Mouse (Mus musculus) limb, embryonic 13.5 days (tissue): Measurements from ENCODE around the gene Etnk1. TPM values are rescaled to one million over a fixed set of nuclear protein-coding genes. Genes with fewer than 3 reads are reported as not detected.

Experiments used
- ATAC-seq: fragments of 200-750 bp; cut with Nextera tagmentation; 2 replicates; pipeline ENCODE4 v1.8.0; 2017; ENCODE audit warnings: low read depth, moderate number of reproducible peaks, moderate TSS enrichment; ENCODE audit not compliant: low FRiP score
- H3K27ac ChIP-seq: fragments of 300-500 bp; sonication (generic); 2 replicates; pipeline ENCODE4 v1.5.1; 2015; ENCODE audit warnings: inconsistent platforms, mild to moderate bottlenecking, moderate library complexity
- H3K27me3 ChIP-seq: fragments of 300-500 bp; sonication (generic); 2 replicates; pipeline ENCODE4 v1.6.1; 2015; ENCODE audit warnings: mild to moderate bottlenecking, inconsistent platforms
- H3K36me3 ChIP-seq: fragments of 300-500 bp; sonication (generic); 2 replicates; pipeline ENCODE4 v1.6.1; 2015; ENCODE audit warnings: inconsistent platforms, mild to moderate bottlenecking, moderate library complexity
- H3K4me1 ChIP-seq: fragments of 300-500 bp; sonication (generic); 2 replicates; pipeline ENCODE4 v1.6.1; 2015; ENCODE audit warnings: inconsistent platforms
- H3K4me2 ChIP-seq: fragments of 300-500 bp; sonication (generic); replicated peaks from 2 replicates; pipeline ENCODE4 v1.6.1; 2015; ENCODE audit warnings: inconsistent platforms, mild to moderate bottlenecking, moderate library complexity
- H3K4me3 ChIP-seq: fragments of 300-500 bp; sonication (generic); 2 replicates; pipeline ENCODE4 v1.5.1; 2015; ENCODE audit warnings: moderate library complexity, mild to moderate bottlenecking, inconsistent platforms
- H3K9ac ChIP-seq: fragments of 300-500 bp; sonication (generic); 2 replicates; pipeline ENCODE4 v1.6.1; 2015; ENCODE audit warnings: mild to moderate bottlenecking, inconsistent platforms
- H3K9me3 ChIP-seq: fragments of 300-500 bp; sonication (generic); 2 replicates; pipeline ENCODE4 v1.6.1; 2016; ENCODE audit warnings: inconsistent platforms
- WGBS: fragments of 180-500 bp; shearing (Covaris S2); methylation state at CpG from one replicate; pipeline ENCODE4 v1.1.7; 2015; 5-methylcytosine and 5-hydroxymethylcytosine counted together
- polyA plus RNA-seq: library from polyadenylated mRNA; unstranded; fragments of >200 nt; fragmentation: Nextera tagmentation; extraction: Ambion mirVana; gene quantifications from 2 replicates; pipeline ENCODE4 v1.2.1, GENCODE M21; 2015

The Etnk1 gene
- polyA plus RNA-seq = 16.8 and 19.4 TPM in 2 replicates

DNA sequence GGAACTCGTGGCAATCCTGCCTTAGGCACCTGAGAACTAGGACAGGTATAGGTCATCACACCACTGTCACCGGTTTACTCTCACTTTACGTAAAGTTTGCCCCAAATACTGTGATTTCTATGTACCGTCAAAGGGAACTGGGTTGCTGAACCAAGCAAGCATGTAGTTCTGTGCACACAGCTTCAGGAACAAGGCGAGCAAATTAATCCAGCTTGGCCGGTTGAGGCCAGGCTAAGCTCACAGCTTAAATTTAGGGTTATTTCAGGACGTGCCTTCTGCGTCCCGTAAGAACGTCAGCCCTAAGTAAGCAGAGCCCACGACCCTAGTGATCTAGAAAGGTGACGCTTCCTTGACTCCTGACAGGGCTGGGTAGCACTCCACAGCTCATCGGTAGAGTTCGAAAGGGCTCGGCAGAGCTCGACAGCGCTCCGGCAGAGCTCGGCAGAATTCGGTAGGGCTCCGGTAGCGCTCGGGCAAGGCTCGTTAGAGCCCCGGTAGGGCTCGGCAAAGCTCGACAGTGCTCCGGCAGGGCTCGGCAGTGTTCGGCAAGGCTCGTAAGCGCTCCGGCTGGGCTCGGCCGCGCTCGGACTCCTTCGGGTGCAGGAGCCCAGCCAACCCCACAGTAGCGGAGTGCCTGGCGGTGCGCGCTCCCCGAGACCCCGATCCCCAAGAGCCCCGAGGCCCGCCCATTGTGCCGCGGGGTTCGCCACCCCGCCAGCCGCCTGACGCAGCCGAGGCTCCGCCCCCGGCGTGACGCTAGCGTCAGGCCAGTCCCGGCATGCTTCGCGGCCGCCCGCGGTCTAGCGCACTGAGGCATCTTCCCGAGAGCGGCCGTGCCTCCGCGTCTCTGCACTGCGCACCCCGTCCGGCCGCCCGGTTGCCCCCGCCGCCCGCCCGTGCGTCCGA, at the start of gene Etnk1:
Etnk1 (plus strand) TSS at position 770 of the 906 bp plus-strand sequence.
- peak within 1 kb of the TSS; percentile 87 for H3K4me2 ChIP-seq
- under 1% methylated on average over 78 of the region's 81 CpGs for WGBS
- ATAC-seq = peak; percentile 95
- peaks cover 44% of the 10 kb centered on the region for H3K4me1 ChIP-seq
- no peaks in the 10 kb centered on the region for H3K9me3 ChIP-seq
- peak within 1 kb of the TSS; percentile 89 for H3K9ac ChIP-seq
- peak within 1 kb of the TSS; percentile 94 for H3K4me3 ChIP-seq
- peaks cover 6% of the 10 kb centered on the region; the same call in 1 of the 2 replicates for H3K36me3 ChIP-seq
- peak within 1 kb of the TSS; percentile 85 for H3K27ac ChIP-seq
- H3K27me3 ChIP-seq = no peaks in the 10 kb centered on the region; the same call in 1 of the 2 replicates

DNA sequence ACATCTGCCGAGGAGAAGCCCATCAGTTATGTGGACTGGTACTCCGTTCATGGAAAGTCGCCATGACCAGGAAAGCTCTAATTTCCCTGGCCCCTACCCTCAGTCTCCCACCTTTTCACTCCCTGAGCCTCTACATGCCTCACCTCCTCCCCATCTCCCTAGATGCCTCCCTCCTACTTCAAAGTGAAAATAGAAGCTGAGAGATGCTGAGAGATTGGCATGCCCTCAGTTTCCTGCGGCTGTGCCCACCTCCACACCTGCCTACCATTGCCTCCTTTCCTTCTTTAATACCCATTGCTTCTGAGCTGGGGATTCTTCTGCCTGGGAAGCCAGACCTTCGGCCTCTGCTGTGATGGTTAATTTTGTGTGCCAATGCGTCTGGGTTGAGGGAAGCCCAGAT, 47.7 kb upstream of the Etnk1 start:
- no peaks in the 10 kb centered on the region for H3K36me3 ChIP-seq
- no peak overlapping the region for H3K9ac ChIP-seq
- H3K27me3 ChIP-seq = no peaks in the 10 kb centered on the region
- no peaks in the 10 kb centered on the region for H3K4me1 ChIP-seq
- no peak overlapping the region for H3K4me2 ChIP-seq
- no peaks in the 10 kb centered on the region; the same call in 1 of the 2 replicates for H3K9me3 ChIP-seq
- no peak overlapping the region for H3K4me3 ChIP-seq
- no peak for ATAC-seq
- 87% methylated on average over 6 of the region's 6 CpGs for WGBS
- H3K27ac ChIP-seq = no peak overlapping the region

DNA sequence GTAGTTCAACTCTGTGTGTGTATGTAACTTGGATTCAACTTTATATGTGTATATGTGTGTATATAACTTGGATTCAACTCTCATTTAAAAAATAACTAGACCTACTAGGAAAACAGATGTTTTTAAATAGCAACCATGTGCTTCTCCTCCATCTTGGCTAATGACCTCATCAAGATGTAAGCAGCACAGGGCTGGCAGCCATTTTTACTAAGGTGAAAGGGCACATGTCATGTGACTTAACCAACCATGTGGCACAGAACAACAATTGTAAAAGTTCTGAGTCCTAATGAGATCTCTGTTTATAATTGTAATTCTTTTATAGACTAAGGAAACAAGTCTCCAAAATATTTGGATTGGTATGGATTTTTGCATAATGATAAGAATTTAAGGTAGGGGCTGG, 41.3 kb upstream of the Etnk1 start:
- H3K9me3 ChIP-seq = peaks cover 14% of the 10 kb centered on the region; the same call in 1 of the 2 replicates
- no peak overlapping the region for H3K9ac ChIP-seq
- no peak overlapping the region for H3K4me2 ChIP-seq
- no peaks in the 10 kb centered on the region for H3K36me3 ChIP-seq
- H3K27me3 ChIP-seq = no peaks in the 10 kb centered on the region
- H3K4me1 ChIP-seq = no peaks in the 10 kb centered on the region
- no peak for ATAC-seq
- no peak overlapping the region for H3K4me3 ChIP-seq
- H3K27ac ChIP-seq = no peak overlapping the region

DNA sequence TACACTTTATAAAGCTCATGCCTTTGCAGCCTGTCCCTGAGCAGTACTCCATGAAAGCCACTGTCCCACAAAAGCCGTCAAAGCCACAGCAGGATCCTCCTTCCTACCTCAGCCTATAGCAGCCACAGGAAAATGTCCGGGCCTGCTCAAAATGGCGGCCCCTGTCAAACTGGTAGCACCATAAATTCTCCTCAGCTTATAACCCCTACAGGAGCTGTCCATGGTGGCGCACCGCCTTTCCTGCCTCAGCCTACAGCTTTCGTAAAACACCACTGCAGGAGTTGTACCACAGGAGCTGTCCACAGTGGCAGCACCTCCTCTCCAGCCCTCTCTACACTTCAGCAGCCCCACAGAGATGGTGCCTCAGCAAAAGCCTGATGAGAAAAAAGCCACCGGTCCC, 37.6 kb upstream of the Etnk1 start:
- 84% methylated on average over 7 of the region's 7 CpGs for WGBS
- H3K4me3 ChIP-seq = no peak overlapping the region
- no peaks in the 10 kb centered on the region for H3K36me3 ChIP-seq

DNA sequence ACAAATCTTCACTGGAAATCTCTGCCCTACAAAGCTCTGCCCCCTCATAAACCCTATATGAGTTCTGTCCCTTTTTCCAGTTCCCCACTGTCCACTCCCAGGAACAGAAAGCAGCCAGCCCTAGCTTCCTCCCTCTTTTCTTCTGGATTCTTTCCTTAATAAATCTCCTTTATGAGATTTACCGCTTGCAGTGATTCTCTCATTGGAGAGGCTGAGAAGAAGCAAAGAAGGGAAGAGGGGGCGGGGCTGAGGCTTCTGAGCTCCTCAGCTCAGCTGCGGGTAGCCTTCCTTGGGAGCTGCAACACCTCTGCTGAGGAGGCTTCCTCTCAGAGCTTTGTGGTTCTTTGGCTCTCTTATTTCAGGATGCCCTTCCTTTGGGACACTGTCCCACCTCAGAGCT, 37.1 kb upstream of the Etnk1 start:
- Histone ChIP-seq H3K9me3 (peaks cover 18% of the 10 kb centered on the region; the same call in 1 of the 2 replicates), H3K4me2 (no peak overlapping the region), H3K27ac (no peak overlapping the region), H3K27me3 (no peaks in the 10 kb centered on the region), H3K4me1 (no peaks in the 10 kb centered on the region), H3K36me3 (no peaks in the 10 kb centered on the region), H3K4me3 (no peak overlapping the region), H3K9ac (no peak overlapping the region)
- no peak for ATAC-seq
- WGBS = 83% methylated on average over 3 of the region's 3 CpGs

More for the DNA sequence above, 37.6 kb upstream of the Etnk1 start:
- Histone ChIP-seq H3K4me2 (no peak overlapping the region), H3K4me1 (no peaks in the 10 kb centered on the region), H3K9ac (no peak overlapping the region), H3K27ac (no peak overlapping the region), H3K27me3 (no peaks in the 10 kb centered on the region), H3K9me3 (peaks cover 18% of the 10 kb centered on the region; the same call in 1 of the 2 replicates)
- no peak for ATAC-seq

DNA sequence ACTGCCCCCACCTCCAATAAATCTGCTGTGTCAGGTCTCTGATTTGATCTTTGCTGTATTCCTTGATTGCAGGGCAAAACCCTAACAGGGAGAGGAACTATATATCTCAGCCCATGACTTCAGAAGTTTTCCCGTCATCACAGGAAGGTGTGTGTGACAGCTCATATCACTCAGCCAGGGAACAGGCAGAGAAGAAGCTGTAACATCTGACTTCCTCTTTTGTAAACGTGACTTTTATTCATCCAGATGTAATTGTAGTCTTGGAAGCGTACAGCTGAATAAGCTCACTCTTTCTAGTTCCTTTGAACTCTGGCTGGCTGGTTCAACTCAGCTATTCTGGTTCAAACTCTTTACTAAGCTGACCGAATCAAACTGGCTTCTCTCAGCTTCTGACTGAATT, 36.6 kb upstream of the Etnk1 start:
- Histone ChIP-seq H3K27me3 (no peaks in the 10 kb centered on the region), H3K36me3 (no peaks in the 10 kb centered on the region), H3K4me1 (no peaks in the 10 kb centered on the region), H3K9ac (no peak overlapping the region), H3K27ac (no peak overlapping the region), H3K9me3 (peaks cover 18% of the 10 kb centered on the region; the same call in 1 of the 2 replicates), H3K4me2 (no peak overlapping the region), H3K4me3 (no peak overlapping the region)
- WGBS = 83% methylated on average over 4 of the region's 4 CpGs
- ATAC-seq = no peak

DNA sequence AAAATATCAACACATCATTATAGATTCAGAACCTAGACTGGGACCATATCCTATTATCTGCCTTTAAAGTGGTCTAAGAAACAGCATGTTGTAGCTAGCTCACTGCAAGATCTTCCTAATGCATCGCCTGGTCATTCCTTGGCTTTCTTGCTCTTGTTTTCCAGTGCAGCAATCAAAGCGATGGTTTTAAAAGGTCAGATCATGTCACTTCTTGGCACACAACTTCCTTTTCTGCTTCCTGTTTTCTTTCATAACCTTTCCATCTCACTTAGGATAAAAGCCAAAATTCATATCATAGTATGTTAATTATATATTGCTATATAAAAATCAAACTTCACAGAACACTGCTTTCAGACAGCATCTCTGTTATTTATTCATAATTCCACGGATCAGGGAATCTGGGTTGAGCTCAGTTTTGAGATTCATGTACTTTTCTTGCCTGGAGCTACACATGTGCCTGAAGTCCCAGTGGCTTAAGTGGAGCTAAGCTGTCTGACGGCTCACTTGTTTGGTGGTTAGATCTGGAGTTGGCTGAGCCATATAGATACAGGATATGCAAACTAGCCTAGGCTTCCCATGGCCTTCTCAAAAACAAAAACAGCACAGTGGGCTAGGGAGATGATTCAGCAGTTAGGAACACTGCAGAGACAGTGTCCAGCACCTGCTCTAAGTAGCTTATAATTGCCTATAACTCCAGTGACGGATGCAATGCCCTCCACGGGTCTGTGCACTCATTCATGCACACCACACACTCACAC, 34.9 kb upstream of the Etnk1 start:
- no peak overlapping the region for H3K4me3 ChIP-seq

DNA sequence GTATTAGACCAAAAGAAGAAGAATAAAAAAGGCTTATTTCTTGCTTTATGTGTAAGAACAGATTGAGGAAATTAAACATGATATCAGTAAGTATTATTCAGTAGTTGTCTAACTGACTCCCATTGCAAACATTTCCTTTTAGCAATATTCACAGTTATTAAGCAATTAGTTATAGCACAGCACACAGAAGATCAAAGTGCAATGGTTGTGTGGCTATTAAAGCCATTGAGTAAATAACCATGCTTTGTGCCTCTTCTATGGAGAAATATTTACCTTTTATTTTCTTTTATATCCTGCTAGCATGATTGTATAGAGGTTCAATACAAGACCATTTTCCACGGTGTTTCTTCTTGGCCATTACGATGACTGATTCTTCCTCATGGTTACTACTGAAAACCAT, 33.9 kb upstream of the Etnk1 start:
- 88% methylated on average over 2 of the region's 2 CpGs for WGBS
- Histone ChIP-seq H3K9ac (no peak overlapping the region), H3K27me3 (no peaks in the 10 kb centered on the region), H3K4me2 (no peak overlapping the region), H3K27ac (no peak overlapping the region), H3K4me3 (no peak overlapping the region), H3K4me1 (no peaks in the 10 kb centered on the region), H3K36me3 (no peaks in the 10 kb centered on the region), H3K9me3 (peaks cover 18% of the 10 kb centered on the region; the same call in 1 of the 2 replicates)
- no peak for ATAC-seq

More for the DNA sequence above, 34.9 kb upstream of the Etnk1 start:
- 79% methylated on average over 6 of the region's 6 CpGs for WGBS
- Histone ChIP-seq H3K9ac (no peak overlapping the region), H3K4me1 (no peaks in the 10 kb centered on the region), H3K9me3 (peaks cover 18% of the 10 kb centered on the region; the same call in 1 of the 2 replicates), H3K27ac (no peak overlapping the region), H3K36me3 (no peaks in the 10 kb centered on the region), H3K4me2 (no peak overlapping the region), H3K27me3 (no peaks in the 10 kb centered on the region)
- no peak for ATAC-seq

DNA sequence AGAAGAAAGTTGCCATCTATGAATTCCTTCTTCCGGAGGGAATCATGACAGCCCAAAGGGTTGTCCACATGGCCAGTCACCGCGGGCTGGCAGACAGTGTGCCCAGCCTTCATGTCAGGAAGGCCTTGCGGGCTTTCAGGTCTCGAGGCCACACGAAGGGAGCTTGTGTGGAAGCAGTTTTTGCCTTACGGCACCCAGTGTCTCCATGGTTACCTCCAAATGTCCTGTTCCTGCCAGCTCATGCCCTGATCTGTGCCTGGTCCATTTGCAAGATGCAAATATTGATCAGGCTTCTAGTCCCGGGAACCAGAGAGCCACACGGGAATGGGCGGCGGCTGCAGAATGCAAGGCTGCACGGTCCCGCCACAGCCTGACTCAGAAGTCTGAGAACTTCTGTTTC, 31.9 kb upstream of the Etnk1 start:
- no peaks in the 10 kb centered on the region for H3K4me1 ChIP-seq
- no peak for ATAC-seq
- WGBS = 84% methylated on average over 13 of the region's 13 CpGs
- no peaks in the 10 kb centered on the region for H3K27me3 ChIP-seq
- no peak overlapping the region for H3K4me3 ChIP-seq
- no peaks in the 10 kb centered on the region for H3K36me3 ChIP-seq
- H3K27ac ChIP-seq = no peak overlapping the region
- no peak overlapping the region for H3K4me2 ChIP-seq
- H3K9ac ChIP-seq = no peak overlapping the region
- peaks cover 10% of the 10 kb centered on the region; the same call in 1 of the 2 replicates for H3K9me3 ChIP-seq

DNA sequence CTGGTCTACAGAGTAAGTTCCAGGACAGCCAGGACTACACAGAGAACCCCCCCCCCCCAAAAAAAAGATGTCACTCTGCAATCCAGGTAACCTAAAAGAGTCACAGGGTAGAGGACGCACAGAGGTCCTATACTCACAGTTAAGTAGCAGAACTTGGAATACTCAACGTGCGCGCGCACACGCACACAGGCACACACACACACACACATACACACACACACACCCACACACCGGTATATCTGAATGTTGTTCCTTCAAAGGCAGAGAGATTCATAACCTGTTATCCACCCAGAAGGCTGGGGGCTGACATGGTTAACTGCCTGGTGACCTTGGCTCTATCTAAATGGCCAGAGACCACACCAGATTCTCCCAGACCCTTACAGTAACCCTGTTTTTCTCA, 30.3 kb upstream of the Etnk1 start:
- no peaks in the 10 kb centered on the region for H3K4me1 ChIP-seq
- no peaks in the 10 kb centered on the region for H3K9me3 ChIP-seq
- H3K27me3 ChIP-seq = no peaks in the 10 kb centered on the region
- no peak overlapping the region for H3K4me2 ChIP-seq
- H3K36me3 ChIP-seq = no peaks in the 10 kb centered on the region
- H3K27ac ChIP-seq = no peak overlapping the region
- H3K4me3 ChIP-seq = no peak overlapping the region
- no peak overlapping the region for H3K9ac ChIP-seq
- ATAC-seq = no peak
- 96% methylated on average over 7 of the region's 7 CpGs for WGBS

DNA sequence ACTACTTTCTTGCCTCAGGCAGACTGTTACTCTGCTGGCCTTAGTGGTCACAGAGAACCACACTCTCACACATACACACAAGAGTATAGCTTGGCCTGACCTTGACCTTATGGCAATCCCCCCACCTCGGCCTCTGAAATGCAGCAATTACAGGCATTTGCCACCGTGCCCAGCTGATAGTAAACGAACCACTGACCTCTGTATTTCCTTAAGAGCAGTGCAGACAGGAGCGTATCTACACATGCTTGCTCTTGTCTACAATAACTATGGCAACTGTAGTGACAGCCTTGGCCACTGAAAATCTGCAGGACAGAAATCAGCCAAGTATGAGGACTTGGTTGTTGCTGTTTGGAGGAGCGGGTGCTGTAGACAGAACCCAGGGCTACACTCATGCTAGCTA, 29.7 kb upstream of the Etnk1 start:
- Histone ChIP-seq H3K4me1 (no peaks in the 10 kb centered on the region), H3K4me3 (no peak overlapping the region), H3K4me2 (no peak overlapping the region), H3K27me3 (no peaks in the 10 kb centered on the region), H3K9ac (no peak overlapping the region), H3K27ac (no peak overlapping the region), H3K9me3 (no peaks in the 10 kb centered on the region), H3K36me3 (no peaks in the 10 kb centered on the region)
- ATAC-seq = no peak
- WGBS = 69% methylated on average over 5 of the region's 5 CpGs

DNA sequence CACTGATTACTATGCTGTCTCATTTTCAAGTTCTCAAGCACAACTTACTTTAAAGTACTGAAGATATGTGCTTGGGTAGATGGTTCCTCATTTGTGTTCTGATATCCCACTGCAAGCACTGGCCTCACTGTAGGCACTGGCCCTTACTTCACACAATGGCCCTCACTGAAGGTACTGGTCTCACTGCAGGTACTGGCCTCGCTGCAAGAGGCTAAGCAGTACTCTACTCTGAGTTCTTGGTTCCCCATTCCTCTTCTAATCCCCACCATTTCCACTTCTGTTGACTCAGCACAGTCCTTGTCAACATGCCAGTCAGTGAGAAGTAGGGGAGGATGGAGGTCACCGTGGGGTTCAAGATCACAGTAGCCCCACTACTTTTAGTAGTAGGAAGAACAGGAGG, 27.6 kb upstream of the Etnk1 start:
- no peak overlapping the region for H3K27ac ChIP-seq
- no peak overlapping the region for H3K4me2 ChIP-seq
- H3K36me3 ChIP-seq = no peaks in the 10 kb centered on the region
- 85% methylated on average over 2 of the region's 2 CpGs for WGBS
- no peaks in the 10 kb centered on the region for H3K27me3 ChIP-seq
- no peaks in the 10 kb centered on the region for H3K9me3 ChIP-seq
- H3K4me3 ChIP-seq = no peak overlapping the region
- ATAC-seq = no peak
- H3K4me1 ChIP-seq = peaks cover 4% of the 10 kb centered on the region; the same call in 1 of the 2 replicates
- no peak overlapping the region for H3K9ac ChIP-seq
